Mouse (Mus musculus): ENCODE measurements at regions not wholly inside any gene's neighbourhood (a gene's known extent, or its start where the extent isn't known, plus 50 kb on each side); places are given as distances from the start of the nearest gene placed in this dataset.

GRCm38 (mm10) chr17:63676791-63677190 is 177.0 kb upstream of the Fbxl17 start:
- DNase-seq (ENCODE audit: low read depth in 3 of 3, low spot score in 3 of 3) (no peak), ATAC-seq (ENCODE audit: insufficient read depth) (no peak)
- 58% methylated on average over 8 of the region's 8 CpGs for WGBS (ENCODE audit: insufficient replicate concordance)
- Histone ChIP-seq H3K9ac (replicated peaks) (no peak overlapping the region), H3K4me3 (ENCODE audit: insufficient read depth in 1 of 2, low read depth in 2 of 2, low read length in 2 of 2) (no peak overlapping the region), H3K27ac (no peak overlapping the region), H3K27me3 (ENCODE audit: control insufficient read depth, insufficient read depth, low read length) (no peaks in the 10 kb centered on the region), H3K9me3 (ENCODE audit: control insufficient read depth, low read length) (no peaks in the 10 kb centered on the region), H3K4me2 (ENCODE audit: low read depth) (no peak overlapping the region), H3K4me1 (replicated peaks; ENCODE audit: control insufficient read depth in 2 of 2, insufficient read depth in 2 of 2, low read length in 1 of 2) (no peaks in the 10 kb centered on the region), H3K36me3 (replicated peaks; ENCODE audit: control insufficient read depth, insufficient read depth, low read depth) (no peaks in the 10 kb centered on the region)
- TF ChIP-seq CTCF (IDR thresholded peaks at IDR 0.05; ENCODE audit: low read depth) (no peak), EP300 (IDR thresholded peaks at IDR 0.05; ENCODE audit: low read depth) (no peak)

DNA sequence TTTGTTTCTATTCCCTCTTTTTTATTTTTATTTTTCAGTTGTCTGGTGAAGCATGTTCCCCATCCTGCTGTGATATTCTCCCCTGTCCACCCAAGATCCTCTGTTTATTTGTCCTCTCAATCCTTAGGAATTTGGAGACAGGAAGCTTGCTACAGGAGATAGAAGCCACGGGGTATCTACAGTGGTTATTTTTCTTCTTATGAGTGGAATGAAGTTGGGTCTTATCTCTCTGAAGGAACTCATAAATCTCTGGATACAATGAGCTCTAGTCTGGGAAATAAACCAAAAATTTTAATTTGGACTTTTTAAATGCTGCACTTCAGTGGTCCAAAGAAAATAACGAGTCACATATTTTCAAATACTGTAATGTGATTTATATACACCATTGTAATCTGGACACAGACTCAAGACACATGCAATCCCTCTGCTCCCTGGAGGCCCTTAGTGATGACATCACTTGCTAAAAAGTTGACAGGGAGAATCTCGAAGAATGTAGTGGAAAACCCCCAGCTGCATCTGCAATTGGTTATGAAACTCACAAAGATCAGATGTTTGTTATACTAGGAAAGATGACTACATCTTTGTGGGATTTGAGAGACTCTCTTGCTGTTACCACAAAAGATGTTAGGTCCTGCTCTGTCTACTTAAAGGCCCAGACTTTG is 178.3 kb upstream of the Fbxl17 start:
- 21% methylated on average over 3 of the region's 3 CpGs for WGBS (ENCODE audit: insufficient replicate concordance)
- no peaks in the 10 kb centered on the region for H3K4me1 ChIP-seq (replicated peaks; ENCODE audit: control insufficient read depth in 2 of 2, insufficient read depth in 2 of 2, low read length in 1 of 2)
- DNase-seq (ENCODE audit: low read depth in 3 of 3, low spot score in 3 of 3) (no peak), ATAC-seq (ENCODE audit: insufficient read depth) (no peak)
- H3K27me3 ChIP-seq (ENCODE audit: control insufficient read depth, insufficient read depth, low read length), result no peaks in the 10 kb centered on the region
- H3K9me3 ChIP-seq (ENCODE audit: control insufficient read depth, low read length), result no peaks in the 10 kb centered on the region
- no peak overlapping the region for H3K9ac ChIP-seq (replicated peaks)
- H3K4me3 ChIP-seq (ENCODE audit: insufficient read depth in 1 of 2, low read depth in 2 of 2, low read length in 2 of 2), result no peak overlapping the region
- TF ChIP-seq EP300 (IDR thresholded peaks at IDR 0.05; ENCODE audit: low read depth) (no peak), CTCF (IDR thresholded peaks at IDR 0.05; ENCODE audit: low read depth) (no peak)
- H3K4me2 ChIP-seq (ENCODE audit: low read depth), result no peak overlapping the region
- H3K36me3 ChIP-seq (replicated peaks; ENCODE audit: control insufficient read depth, insufficient read depth, low read depth), result no peaks in the 10 kb centered on the region
- H3K27ac ChIP-seq, result no peak overlapping the region

DNA sequence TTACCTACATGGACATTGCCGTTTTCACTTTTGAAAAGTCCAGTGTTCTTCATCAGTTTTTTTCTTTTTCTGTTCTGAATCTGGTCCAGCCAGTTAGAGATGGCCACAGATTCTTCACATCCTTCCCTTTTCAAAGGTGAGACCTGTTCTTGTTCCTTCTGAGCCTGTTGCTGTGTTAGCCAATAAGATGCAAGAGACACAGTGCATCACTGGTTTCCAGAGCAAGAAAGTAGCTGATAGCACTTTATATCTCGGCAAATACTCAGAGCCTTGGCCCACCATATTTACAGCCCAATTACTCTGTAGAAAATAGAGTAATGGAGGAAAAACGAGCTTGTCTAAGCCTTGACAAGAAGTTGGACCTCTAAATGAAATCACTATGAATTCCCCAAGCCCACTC is 180.7 kb upstream of the Fbxl17 start:
- no peak for ATAC-seq (ENCODE audit: insufficient read depth)
- no peak overlapping the region for H3K9ac ChIP-seq (replicated peaks)
- H3K9me3 ChIP-seq (ENCODE audit: control insufficient read depth, low read length), result no peaks in the 10 kb centered on the region
- no peak for TF ChIP-seq CTCF (IDR thresholded peaks at IDR 0.05; ENCODE audit: low read depth)
- no peak overlapping the region for H3K4me3 ChIP-seq (ENCODE audit: insufficient read depth in 1 of 2, low read depth in 2 of 2, low read length in 2 of 2)
- H3K4me2 ChIP-seq (ENCODE audit: low read depth), result no peak overlapping the region
- peaks cover 0 to 2% of the 10 kb centered on the region in 2 experiments; a peak in 1 of 4 replicates for H3K4me1 ChIP-seq (replicated peaks; ENCODE audit: control insufficient read depth in 2 of 2, insufficient read depth in 2 of 2, low read length in 1 of 2)
- no peaks in the 10 kb centered on the region for H3K27me3 ChIP-seq (ENCODE audit: control insufficient read depth, insufficient read depth, low read length)
- H3K27ac ChIP-seq, result no peak overlapping the region
- DNase-seq (ENCODE audit: low read depth in 3 of 3, low spot score in 3 of 3), result no peak
- WGBS (ENCODE audit: insufficient replicate concordance), result 54% methylated on average over 3 of the region's 3 CpGs
- H3K36me3 ChIP-seq (replicated peaks; ENCODE audit: control insufficient read depth, insufficient read depth, low read depth), result no peaks in the 10 kb centered on the region

GRCm38 (mm10) chr17:63683345-63683744 is 179.5 kb upstream of the Fer start:
- no peak for DNase-seq (ENCODE audit: low read depth in 3 of 3, low spot score in 3 of 3)
- TF ChIP-seq EP300 (IDR thresholded peaks at IDR 0.05; ENCODE audit: low read depth), result no peak
- TF ChIP-seq CTCF (IDR thresholded peaks at IDR 0.05; ENCODE audit: low read depth), result 0 out of 2 replicates have a peak, but pooled peaks have one; percentile 31
- Histone ChIP-seq H3K4me1 (replicated peaks; ENCODE audit: control insufficient read depth in 2 of 2, insufficient read depth in 2 of 2, low read length in 1 of 2) (peaks cover 0 to 2% of the 10 kb centered on the region in 2 experiments; a peak in 1 of 4 replicates), H3K36me3 (replicated peaks; ENCODE audit: control insufficient read depth, insufficient read depth, low read depth) (no peaks in the 10 kb centered on the region), H3K9ac (replicated peaks) (no peak overlapping the region), H3K27me3 (ENCODE audit: control insufficient read depth, insufficient read depth, low read length) (no peaks in the 10 kb centered on the region), H3K4me3 (ENCODE audit: insufficient read depth in 1 of 2, low read depth in 2 of 2, low read length in 2 of 2) (no peak overlapping the region), H3K4me2 (ENCODE audit: low read depth) (no peak overlapping the region), H3K9me3 (ENCODE audit: control insufficient read depth, low read length) (no peaks in the 10 kb centered on the region), H3K27ac (no peak overlapping the region)
- WGBS (ENCODE audit: insufficient replicate concordance), result 51% methylated on average over 9 of the region's 9 CpGs
- no peak for ATAC-seq (ENCODE audit: insufficient read depth)

- peaks cover 0 to 2% of the 10 kb centered on the region in 2 experiments; a peak in 1 of 4 replicates for H3K4me1 ChIP-seq (replicated peaks; ENCODE audit: control insufficient read depth in 2 of 2, insufficient read depth in 2 of 2, low read length in 1 of 2)
- H3K4me3 ChIP-seq (ENCODE audit: insufficient read depth in 1 of 2, low read depth in 2 of 2, low read length in 2 of 2), result no peak overlapping the region
- H3K4me2 ChIP-seq (ENCODE audit: low read depth), result no peak overlapping the region
- H3K27ac ChIP-seq, result no peak overlapping the region
- no peaks in the 10 kb centered on the region for H3K27me3 ChIP-seq (ENCODE audit: control insufficient read depth, insufficient read depth, low read length)
- H3K9me3 ChIP-seq (ENCODE audit: control insufficient read depth, low read length), result no peaks in the 10 kb centered on the region
- 11% methylated on average over 3 of the region's 3 CpGs for WGBS (ENCODE audit: insufficient replicate concordance)
- no peak for TF ChIP-seq EP300 (IDR thresholded peaks at IDR 0.05; ENCODE audit: low read depth)
- TF ChIP-seq CTCF (IDR thresholded peaks at IDR 0.05; ENCODE audit: low read depth), result no peak
- H3K9ac ChIP-seq (replicated peaks), result no peak overlapping the region
- no peaks in the 10 kb centered on the region for H3K36me3 ChIP-seq (replicated peaks; ENCODE audit: control insufficient read depth, insufficient read depth, low read depth)
- ATAC-seq (ENCODE audit: insufficient read depth) (no peak), DNase-seq (ENCODE audit: low read depth in 3 of 3, low spot score in 3 of 3) (no peak)
These were observed 178.8 kb upstream of the Fer start for GRCm38 (mm10) chr17:63684026-63684425.
